Mouse (Mus musculus) G1E (cell line): ENCODE data around the gene Tmem211.

ENCODE experiments used
- CTCF ChIP-seq: IDR thresholded peaks from 2 replicates; pipeline ENCODE4 v1.5.1; 2012; ENCODE audit warnings: low read depth, low read length, inconsistent platforms, mixed read lengths
- GATA1 ChIP-seq: IDR thresholded peaks from 2 replicates; pipeline ENCODE4 v1.6.1; 2012; ENCODE audit warnings: borderline replicate concordance, low read length, inconsistent platforms, mixed read lengths
- GATA2 ChIP-seq: IDR thresholded peaks from 2 replicates; pipeline ENCODE4 v1.6.1; 2012; ENCODE audit warnings: low read depth, low read length, inconsistent platforms, borderline replicate concordance
- POLR2AphosphoS5 ChIP-seq: IDR thresholded peaks from 2 replicates; pipeline ENCODE4 v1.6.1; 2012; ENCODE audit warnings: low read depth, low read length, inconsistent platforms; ENCODE audit not compliant: insufficient replicate concordance
- TAL1 ChIP-seq: conservative IDR thresholded peaks from 2 replicates; pipeline ENCODE4 v1.6.1; 2012; ENCODE audit warnings: low read depth, low read length, inconsistent platforms, mixed read lengths

DNA sequence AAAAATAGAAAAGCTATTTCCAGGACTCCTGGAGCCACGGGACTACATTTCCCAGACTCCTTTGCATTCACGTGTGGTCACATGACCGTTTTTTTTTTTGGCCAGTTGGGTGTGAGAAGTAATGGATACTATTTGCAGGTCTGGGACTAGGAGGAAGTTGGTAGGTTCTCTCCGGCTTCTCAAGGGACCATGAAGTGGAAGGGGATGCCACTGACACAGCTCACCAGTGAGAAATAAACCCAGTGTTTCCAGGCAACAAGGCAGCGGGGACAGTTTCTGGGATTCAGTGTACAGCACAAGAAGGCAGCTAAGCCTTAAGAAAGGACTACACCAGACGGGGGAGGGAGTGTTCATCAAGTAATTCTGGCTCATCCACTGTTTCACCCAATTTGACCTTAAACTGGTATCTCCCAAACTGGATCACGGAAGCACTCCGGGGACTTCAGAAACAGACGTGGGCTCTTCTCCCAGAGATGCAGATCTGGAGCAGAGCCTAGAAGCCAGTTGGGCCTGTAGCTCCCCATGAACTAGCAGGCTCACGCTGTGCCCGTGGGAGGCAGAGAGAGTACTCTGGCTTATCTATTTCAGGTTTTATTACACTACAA is 44.6 kb downstream of the Tmem211 start:
- TF ChIP-seq CTCF (no peak), POLR2AphosphoS5 (no peak), TAL1 (no peak), GATA1 (no peak), GATA2 (no peak)
